Mouse (Mus musculus): ENCODE data around the gene 5330417C22Rik. TPM values are rescaled to one million over a fixed set of nuclear protein-coding genes. Genes with fewer than 3 reads are reported as not detected.

Gene 5330417C22Rik
- total and polyA plus RNA-seq, 3 experiments, result 0.07 to 1.8 TPM; not detected in 1

DNA sequence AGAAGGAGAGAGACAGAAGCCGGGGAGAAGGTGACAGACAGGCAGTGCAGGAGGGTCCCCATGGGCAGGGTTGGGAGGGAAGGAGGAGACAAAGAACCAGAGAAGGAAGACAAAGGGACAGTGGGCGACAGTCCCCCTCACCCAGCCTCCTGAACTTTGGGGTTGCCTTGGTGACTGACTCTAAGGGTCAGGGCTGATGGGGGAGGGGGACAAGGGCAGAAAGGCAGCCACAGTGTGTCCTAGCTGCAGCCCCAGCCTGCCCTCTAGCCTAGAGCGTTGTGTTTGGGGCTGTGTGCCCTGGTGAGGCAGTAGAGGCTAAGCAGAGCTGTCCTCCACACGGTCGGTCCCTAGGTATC is 126.0 kb downstream of the 5330417C22Rik start:
- H3K4me1 ChIP-seq (ENCODE audit: control insufficient read depth, insufficient read depth, low read length), result no peaks in the 10 kb centered on the region
- no peak for TF ChIP-seq EP300 (IDR thresholded peaks at IDR 0.05; ENCODE audit: insufficient read depth, low read depth, low read length)
- no peak for TF ChIP-seq POLR2A (IDR thresholded peaks at IDR 0.05; ENCODE audit: insufficient read depth, low read depth, low read length)
- no peak for TF ChIP-seq CTCF (IDR thresholded peaks at IDR 0.05)
- no peak overlapping the region for H3K27ac ChIP-seq
- intact Hi-C loops (cut with DNase I), result loop anchor here (10.0 kb wide), 1 partner anchor 244 kb away; the partner anchor contains the start of gene Clcc1
- no peak overlapping the region for H3K9ac ChIP-seq (ENCODE audit: low read depth, low read length)
- no peaks in the 10 kb centered on the region for H3K36me3 ChIP-seq (ENCODE audit: control insufficient read depth, insufficient read depth, low read length)
- H3K4me3 ChIP-seq, result no peak overlapping the region
- DNase-seq, result no peak
- H3K27me3 ChIP-seq (ENCODE audit: control insufficient read depth, insufficient read depth, low read length), result no peaks in the 10 kb centered on the region
- WGBS, result 52% methylated on average over 5 of the region's 5 CpGs
- no peaks in the 10 kb centered on the region for H3K79me2 ChIP-seq (replicated peaks; ENCODE audit: control insufficient read depth, insufficient read depth, low read length)

DNA sequence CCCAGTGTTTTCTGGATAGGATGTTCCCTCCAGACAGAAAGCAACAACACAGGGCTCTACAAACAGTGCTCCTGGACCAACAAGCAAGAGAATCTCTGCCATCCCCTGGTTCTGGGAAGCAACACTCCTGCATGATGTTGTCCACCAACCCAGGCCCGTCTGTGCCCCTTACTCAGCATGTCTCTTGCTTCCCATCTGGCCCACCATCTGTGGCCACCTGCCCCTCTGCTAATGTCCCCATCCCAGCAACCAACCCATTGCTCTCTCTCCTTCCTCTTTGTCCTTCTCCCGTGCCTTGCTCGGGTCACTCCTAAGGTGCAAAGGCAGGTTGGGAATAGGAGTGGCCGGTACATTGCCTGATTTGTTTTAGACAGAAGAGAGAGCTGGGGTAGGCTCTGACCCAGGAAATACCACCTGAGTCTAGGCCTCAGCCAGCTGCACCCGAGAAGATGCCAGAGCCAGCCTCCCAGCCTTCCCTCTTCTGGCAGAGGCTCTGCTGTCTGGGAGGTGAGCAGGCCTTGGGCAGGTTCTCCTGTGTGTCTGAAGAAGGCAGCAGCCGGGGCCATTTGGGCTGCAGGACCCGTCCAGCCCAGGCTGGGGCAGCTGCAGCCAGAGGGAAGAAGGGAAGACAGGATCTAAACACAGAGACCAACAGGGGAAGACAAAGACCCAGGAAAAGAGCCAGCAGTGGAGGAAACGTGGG is 126.5 kb downstream of the 5330417C22Rik start:
- H3K4me3 ChIP-seq, result no peak overlapping the region
- no peaks in the 10 kb centered on the region for H3K36me3 ChIP-seq (ENCODE audit: control insufficient read depth, insufficient read depth, low read length)
- no peak for DNase-seq
- intact Hi-C loops (cut with DNase I), result loop anchor here (10.0 kb wide), 1 partner anchor 245 kb away; the partner anchor contains the start of gene Clcc1
- WGBS, result 72% methylated on average over 8 of the region's 8 CpGs
- H3K9ac ChIP-seq (ENCODE audit: low read depth, low read length), result no peak overlapping the region
- no peaks in the 10 kb centered on the region for H3K27me3 ChIP-seq (ENCODE audit: control insufficient read depth, insufficient read depth, low read length)
- no peaks in the 10 kb centered on the region for H3K4me1 ChIP-seq (ENCODE audit: control insufficient read depth, insufficient read depth, low read length)
- no peak for TF ChIP-seq POLR2A (IDR thresholded peaks at IDR 0.05; ENCODE audit: insufficient read depth, low read depth, low read length)
- TF ChIP-seq CTCF (IDR thresholded peaks at IDR 0.05), result no peak
- no peak for TF ChIP-seq EP300 (IDR thresholded peaks at IDR 0.05; ENCODE audit: insufficient read depth, low read depth, low read length)
- no peak overlapping the region for H3K27ac ChIP-seq
- H3K79me2 ChIP-seq (replicated peaks; ENCODE audit: control insufficient read depth, insufficient read depth, low read length), result no peaks in the 10 kb centered on the region

DNA sequence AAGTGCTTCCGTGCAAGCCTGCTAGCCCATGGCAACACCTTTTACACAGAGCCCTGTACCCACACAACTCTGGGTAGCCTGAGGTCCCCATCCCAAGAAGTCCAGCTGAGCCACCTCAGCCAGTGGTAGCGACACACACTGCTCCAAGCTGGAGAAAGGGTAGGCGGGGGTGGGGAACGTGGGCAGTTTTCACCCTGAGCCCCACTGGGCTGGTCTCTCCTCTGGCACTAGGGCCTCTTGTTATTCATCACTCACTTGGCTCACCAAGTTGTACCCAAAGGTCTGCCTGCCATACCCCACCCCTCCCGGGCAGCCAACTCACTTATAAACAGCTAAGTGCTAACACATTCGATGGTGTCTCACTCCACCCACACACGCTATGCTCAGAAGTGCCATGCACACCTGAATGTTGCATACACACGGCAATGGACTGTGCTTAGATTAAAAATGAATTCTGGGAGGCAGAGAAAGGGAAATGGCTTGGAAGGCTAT is 127.8 kb downstream of the 5330417C22Rik start:
- Histone ChIP-seq H3K27me3 (ENCODE audit: control insufficient read depth, insufficient read depth, low read length) (no peaks in the 10 kb centered on the region), H3K27ac (no peak overlapping the region), H3K79me2 (replicated peaks; ENCODE audit: control insufficient read depth, insufficient read depth, low read length) (no peaks in the 10 kb centered on the region), H3K4me1 (ENCODE audit: control insufficient read depth, insufficient read depth, low read length) (no peaks in the 10 kb centered on the region), H3K9ac (ENCODE audit: low read depth, low read length) (no peak overlapping the region), H3K36me3 (ENCODE audit: control insufficient read depth, insufficient read depth, low read length) (no peaks in the 10 kb centered on the region), H3K4me3 (no peak overlapping the region)
- intact Hi-C loops (cut with DNase I), result no loop called here
- 86% methylated on average over 8 of the region's 8 CpGs for WGBS
- DNase-seq, result no peak
- no peak for TF ChIP-seq EP300 (IDR thresholded peaks at IDR 0.05; ENCODE audit: insufficient read depth, low read depth, low read length)
- TF ChIP-seq CTCF (IDR thresholded peaks at IDR 0.05), result no peak
- no peak for TF ChIP-seq POLR2A (IDR thresholded peaks at IDR 0.05; ENCODE audit: insufficient read depth, low read depth, low read length)

DNA sequence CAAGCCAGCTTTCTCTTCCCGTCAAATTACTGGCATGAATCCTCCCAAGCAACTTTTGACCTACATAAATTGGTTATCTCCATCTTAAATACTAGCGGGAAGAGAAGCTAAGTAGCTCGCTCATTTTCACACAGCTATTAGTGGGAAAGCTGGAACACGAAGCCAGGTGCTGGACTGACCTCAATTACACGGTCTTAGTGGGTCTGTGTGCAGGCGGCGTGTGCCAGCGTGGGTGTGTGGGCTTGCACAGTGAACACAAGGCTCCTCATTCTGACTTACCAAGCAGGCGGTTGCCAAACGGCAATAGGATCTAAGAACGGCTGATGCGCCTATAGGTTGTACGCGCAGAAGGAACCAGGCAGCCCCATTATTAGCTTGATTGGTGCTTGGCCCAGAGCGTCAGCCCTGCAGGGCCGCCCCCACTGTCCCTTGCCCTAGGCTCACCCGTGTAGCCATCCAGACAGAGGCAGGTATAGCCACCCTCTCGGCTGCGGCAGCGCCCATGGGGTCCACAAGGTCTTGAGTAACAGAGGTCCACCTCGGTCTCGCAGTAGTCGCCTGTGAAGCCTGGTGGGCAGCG is 129.9 kb downstream of the 5330417C22Rik start:
- Histone ChIP-seq H3K4me1 (ENCODE audit: control insufficient read depth, insufficient read depth, low read length) (no peaks in the 10 kb centered on the region), H3K4me3 (no peak overlapping the region), H3K27me3 (ENCODE audit: control insufficient read depth, insufficient read depth, low read length) (no peaks in the 10 kb centered on the region), H3K79me2 (replicated peaks; ENCODE audit: control insufficient read depth, insufficient read depth, low read length) (no peaks in the 10 kb centered on the region), H3K9ac (ENCODE audit: low read depth, low read length) (no peak overlapping the region), H3K27ac (no peak overlapping the region), H3K36me3 (ENCODE audit: control insufficient read depth, insufficient read depth, low read length) (no peaks in the 10 kb centered on the region)
- 90% methylated on average over 24 of the region's 24 CpGs for WGBS
- no peak for DNase-seq
- no peak for TF ChIP-seq POLR2A (IDR thresholded peaks at IDR 0.05; ENCODE audit: insufficient read depth, low read depth, low read length)
- no peak for TF ChIP-seq CTCF (IDR thresholded peaks at IDR 0.05)
- no peak for TF ChIP-seq EP300 (IDR thresholded peaks at IDR 0.05; ENCODE audit: insufficient read depth, low read depth, low read length)
- intact Hi-C loops (cut with DNase I), result no loop called here

Small RNA genes lying within 50 kb of the gene (microRNA-seq; reads per million reads assigned to microRNA genes)
- 0 reads per million in 2 experiments for gene Gm22860

Other genes with a start within 250 kb of the 5330417C22Rik start
- 10 to 100 TPM; 35.8 to 51.2 TPM for gene Mybphl, start 171.6 kb downstream of the 5330417C22Rik start, total RNA-seq (2021)
- 268 and 304 TPM in 2 replicates for gene Mybphl, start 171.6 kb downstream of the 5330417C22Rik start, polyA plus RNA-seq (2012; rRNA removed)
- gene Psrc1, start 152.7 kb downstream of the 5330417C22Rik start, total RNA-seq (2021), result under 1 TPM; 0.16 to 0.34 TPM
- gene Psrc1, start 152.7 kb downstream of the 5330417C22Rik start, polyA plus RNA-seq (2012; rRNA removed), result 0.59 and 0.64 TPM in 2 replicates
- 1 to 10 TPM; 6.4 to 7.2 TPM for gene Celsr2, start 121.0 kb downstream of the 5330417C22Rik start, total RNA-seq (2021)
- 5.2 and 5.4 TPM in 2 replicates for gene Celsr2, start 121.0 kb downstream of the 5330417C22Rik start, polyA plus RNA-seq (2012; rRNA removed)
- gene Sars, start 91.3 kb downstream of the 5330417C22Rik start, total RNA-seq (2021), result 10 to 100 TPM; 69.4 to 83.4 TPM
- gene Sars, start 91.3 kb downstream of the 5330417C22Rik start, polyA plus RNA-seq (2012; rRNA removed), result 24.1 and 34.4 TPM in 2 replicates
- gene 1700013F07Rik, start 2.4 kb downstream of the 5330417C22Rik start, total RNA-seq (2021), result not detected
- gene 1700013F07Rik, start 2.4 kb downstream of the 5330417C22Rik start, polyA plus RNA-seq (2012; rRNA removed), result 0.86 TPM in 1 of 2 replicates, not detected in the other
- gene Tmem167b, start 25.9 kb upstream of the 5330417C22Rik start, total RNA-seq (2021), result 10 to 100 TPM; 25.5 to 28.4 TPM
- gene Tmem167b, start 25.9 kb upstream of the 5330417C22Rik start, polyA plus RNA-seq (2012; rRNA removed), result 6.3 and 8.3 TPM in 2 replicates
- gene Taf13, start 35.2 kb upstream of the 5330417C22Rik start, total RNA-seq (2021), result 10 to 100 TPM; 11.1 to 14.4 TPM
- 4.5 and 7.5 TPM in 2 replicates for gene Taf13, start 35.2 kb upstream of the 5330417C22Rik start, polyA plus RNA-seq (2012; rRNA removed)
- gene Wdr47, start 54.7 kb upstream of the 5330417C22Rik start, total RNA-seq (2021), result 1 to 10 TPM; 8.2 to 9.2 TPM
- 3.7 and 7.0 TPM in 2 replicates for gene Wdr47, start 54.7 kb upstream of the 5330417C22Rik start, polyA plus RNA-seq (2012; rRNA removed)
- gene Clcc1, start 117.4 kb upstream of the 5330417C22Rik start, total RNA-seq (2021), result 10 to 100 TPM; 42.7 to 52.0 TPM
- 34.0 and 45.2 TPM in 2 replicates for gene Clcc1, start 117.4 kb upstream of the 5330417C22Rik start, polyA plus RNA-seq (2012; rRNA removed)
- gene Gpsm2, start 185.8 kb upstream of the 5330417C22Rik start, total RNA-seq (2021), result under 1 TPM; 0.57 to 0.94 TPM
- gene Gpsm2, start 185.8 kb upstream of the 5330417C22Rik start, polyA plus RNA-seq (2012; rRNA removed), result 0.82 and 0.91 TPM in 2 replicates
- gene Aknad1, start 203.1 kb upstream of the 5330417C22Rik start, total RNA-seq (2021), result under 1 TPM in 1 of 2 experiments, not detected in 1; 0.05 TPM
- gene Aknad1, start 203.1 kb upstream of the 5330417C22Rik start, polyA plus RNA-seq (2012; rRNA removed), result 0.04 and 0.06 TPM in 2 replicates